Mouse (Mus musculus) adrenal gland, postnatal 10 days (tissue): ENCODE measurements around the gene Gmps. TPM values are rescaled to one million over a fixed set of nuclear protein-coding genes. Genes with fewer than 3 reads are reported as not detected.

Experiments
- total RNA-seq, 2 experiments: library from RNA; stranded (reverse); gene quantifications; 2 replicates each; pipeline ENCODE4 v1.2.3; 2021

Gene Gmps
- total RNA-seq, 2 experiments from 2014 or later: 28.8 to 37.7 TPM

Other genes with a start within 250 kb of the Gmps start
- under 1 TPM; 0.36 to 0.39 TPM for gene Plch1, start 76.6 kb upstream of the Gmps start, total RNA-seq
- gene E130311K13Rik, start 46.6 kb upstream of the Gmps start, total RNA-seq: 10 to 100 TPM; 10.2 to 13.5 TPM
- 10 to 100 TPM; 23.7 to 26.5 TPM for gene Slc33a1, start 11.3 kb upstream of the Gmps start, total RNA-seq
- under 1 TPM; 0.18 to 0.39 TPM for gene Vmn2r1, start 105.4 kb downstream of the Gmps start, total RNA-seq
- gene Vmn2r2, start 165.8 kb downstream of the Gmps start, total RNA-seq: not detected